Mouse (Mus musculus) intestine, embryonic 14.5 days (tissue): ENCODE results near the gene St6galnac6. TPM values are rescaled to one million over a fixed set of nuclear protein-coding genes. Genes with fewer than 3 reads are reported as not detected.
A peak's percentile ranks its signal among the peaks of the same experiment; 100 is the strongest.

Experiments used
- ATAC-seq: fragments of 200-750 bp; cut with Nextera tagmentation; replicated peaks from 2 replicates; pipeline ENCODE4 v1.8.0; 2017; ENCODE audit warnings: low read depth, moderate number of reproducible peaks, moderate TSS enrichment, moderate library complexity; ENCODE audit not compliant: low FRiP score, low TSS enrichment
- DNase-seq: peaks from one replicate; pipeline ENCODE4 v3.0.0-alpha.2; 2018; ENCODE audit warnings: low spot score
- H3K27ac ChIP-seq: fragments of 300-500 bp; sonication (generic); 2 replicates; pipeline ENCODE4 v1.5.1; 2014; ENCODE audit warnings: low read depth, mild to moderate bottlenecking, control low read depth
- H3K27me3 ChIP-seq: fragments of 300-500 bp; sonication (generic); replicated peaks from 2 replicates; pipeline ENCODE4 v1.6.1; 2014; ENCODE audit warnings: low read length, control low read depth; ENCODE audit not compliant: control insufficient read depth, insufficient read depth
- H3K36me3 ChIP-seq: fragments of 300-500 bp; sonication (generic); 2 replicates; pipeline ENCODE4 v1.6.1; 2014; ENCODE audit warnings: low read length, control low read depth; ENCODE audit not compliant: control insufficient read depth, insufficient read depth
- H3K4me1 ChIP-seq: fragments of 300-500 bp; sonication (generic); replicated peaks from 2 replicates; pipeline ENCODE4 v1.6.1; 2014; ENCODE audit warnings: low read length, control low read depth, mixed read lengths; ENCODE audit not compliant: control insufficient read depth, insufficient read depth
- H3K4me2 ChIP-seq: fragments of 300-500 bp; sonication (generic); 2 replicates; pipeline ENCODE4 v1.6.1; 2014; ENCODE audit warnings: low read length
- H3K4me3 ChIP-seq: fragments of 300-500 bp; sonication (generic); 2 replicates; pipeline ENCODE4 v1.5.1; 2014; ENCODE audit warnings: low read depth, low read length, control low read depth, mixed read lengths
- H3K9ac ChIP-seq: fragments of 300-500 bp; sonication (generic); 2 replicates; pipeline ENCODE4 v1.6.1; 2014; ENCODE audit warnings: mild to moderate bottlenecking, low read length
- H3K9me3 ChIP-seq: fragments of 300-500 bp; sonication (generic); 2 replicates; pipeline ENCODE4 v1.6.1; 2016; ENCODE audit warnings: low read length, control low read depth; ENCODE audit not compliant: control insufficient read depth
- WGBS: fragments of 180-500 bp; shearing (Covaris S2); extraction: QIAGEN DNeasy Blood & Tissue Kit; methylation state at CpG from one replicate; pipeline ENCODE4 v1.1.7; 2014; 5-methylcytosine and 5-hydroxymethylcytosine counted together
- polyA plus RNA-seq: library from polyadenylated mRNA; unstranded; fragments of >200 nt; fragmentation: Nextera tagmentation; extraction: Ambion mirVana; gene quantifications from 2 replicates; pipeline ENCODE4 v1.2.1, GENCODE M21; 2014

The St6galnac6 gene
- polyA plus RNA-seq: 5.7 and 6.9 TPM in 2 replicates

DNA sequence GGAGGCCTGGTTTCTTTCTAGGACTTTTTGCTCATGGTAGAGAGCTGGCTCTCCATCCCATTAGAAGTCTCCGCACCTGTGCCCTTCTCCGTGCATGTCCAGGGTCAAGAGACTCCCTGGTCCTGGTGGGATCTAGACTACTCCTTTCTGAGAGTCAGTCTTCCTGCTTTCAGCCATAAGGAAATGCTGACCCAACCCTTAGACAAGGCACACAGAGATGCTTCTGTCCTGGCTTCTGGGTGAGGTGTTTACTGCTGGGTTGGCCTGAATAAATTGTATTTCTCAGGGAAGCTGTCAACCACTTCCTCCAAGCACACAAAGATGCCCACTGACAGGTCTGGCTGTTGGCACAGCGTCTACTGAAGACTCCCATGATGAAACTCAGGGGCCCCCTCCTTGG lies at the start of gene St6galnac6:
Gene St6galnac6 (plus strand): TSS at position 301 of the 400 bp plus-strand sequence.
- ATAC-seq (no peak), DNase-seq (no peak)
- no peaks in the 10 kb centered on the region for H3K27me3 ChIP-seq
- H3K9me3 ChIP-seq: no peaks in the 10 kb centered on the region
- no peak within 1 kb of the TSS for H3K4me2 ChIP-seq
- H3K4me3 ChIP-seq: no peak within 1 kb of the TSS
- WGBS: 88% methylated on average over 3 of the region's 3 CpGs
- no peak within 1 kb of the TSS for H3K9ac ChIP-seq
- H3K4me1 ChIP-seq: no peaks in the 10 kb centered on the region; the same call in 1 of the 2 replicates
- H3K27ac ChIP-seq: no peak within 1 kb of the TSS
- H3K36me3 ChIP-seq: peaks cover 24% of the 10 kb centered on the region

DNA sequence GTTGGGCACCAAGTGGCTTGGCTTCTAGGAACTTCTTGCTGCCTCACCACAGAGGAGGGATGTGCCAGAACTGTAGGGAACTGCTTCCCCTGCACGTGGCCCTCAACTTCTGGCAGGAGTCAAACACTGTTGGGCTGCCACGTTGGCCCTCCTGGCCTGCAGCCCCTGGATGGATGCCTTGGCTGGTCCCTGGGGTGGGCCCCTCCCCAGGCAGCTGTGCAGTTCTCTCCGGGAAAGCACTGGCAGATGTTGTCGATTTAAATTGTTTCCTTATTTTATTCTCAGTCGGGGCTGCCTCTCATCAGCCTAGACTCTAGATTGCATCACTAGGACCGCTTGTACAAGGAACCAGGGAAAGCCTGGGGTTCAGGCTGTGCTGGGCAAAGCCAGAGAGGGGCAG lies 49.7 kb upstream of the St6galnac6 start:
- 48% methylated on average over 6 of the region's 6 CpGs for WGBS
- no peaks in the 10 kb centered on the region for H3K27me3 ChIP-seq
- peaks cover 14% of the 10 kb centered on the region for H3K4me1 ChIP-seq
- no peak overlapping the region for H3K4me3 ChIP-seq
- H3K4me2 ChIP-seq: no peak overlapping the region
- no peak for DNase-seq
- H3K36me3 ChIP-seq: 0 out of 2 replicates have a peak, but pooled peaks cover 5% of the 10 kb centered on the region
- no peaks in the 10 kb centered on the region for H3K9me3 ChIP-seq
- ATAC-seq: no peak
- H3K9ac ChIP-seq: no peak overlapping the region
- 0 out of 2 replicates have a peak overlapping the region, but pooled peaks have one; percentile 14 for H3K27ac ChIP-seq

DNA sequence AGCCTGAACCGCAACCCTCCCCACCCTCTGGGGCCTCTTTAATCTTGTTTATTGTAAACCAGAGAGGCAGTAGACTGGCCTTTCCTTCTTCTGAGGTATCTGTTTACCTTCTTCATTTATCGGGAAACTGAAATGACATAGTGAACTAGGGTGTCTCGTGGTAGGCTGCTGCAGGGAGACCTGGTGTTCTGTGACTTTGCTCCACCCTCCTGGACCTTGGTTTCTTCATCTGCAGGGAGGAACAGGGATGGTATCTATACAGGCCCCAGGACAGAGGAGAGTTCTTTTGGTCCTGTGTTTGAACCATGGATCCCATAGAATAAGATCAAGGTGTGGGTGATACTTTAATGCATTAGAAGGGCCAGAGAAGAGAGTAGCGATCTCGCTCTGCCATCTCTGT lies 48.3 kb upstream of the St6galnac6 start:
- Histone ChIP-seq H3K27me3 (no peaks in the 10 kb centered on the region), H3K36me3 (no peaks in the 10 kb centered on the region), H3K9ac (no peak overlapping the region), H3K4me3 (no peak overlapping the region), H3K4me2 (no peak overlapping the region), H3K4me1 (peaks cover 19% of the 10 kb centered on the region), H3K9me3 (no peaks in the 10 kb centered on the region), H3K27ac (no peak overlapping the region)
- ATAC-seq: no peak
- 58% methylated on average over 5 of the region's 5 CpGs for WGBS
- DNase-seq: no peak

DNA sequence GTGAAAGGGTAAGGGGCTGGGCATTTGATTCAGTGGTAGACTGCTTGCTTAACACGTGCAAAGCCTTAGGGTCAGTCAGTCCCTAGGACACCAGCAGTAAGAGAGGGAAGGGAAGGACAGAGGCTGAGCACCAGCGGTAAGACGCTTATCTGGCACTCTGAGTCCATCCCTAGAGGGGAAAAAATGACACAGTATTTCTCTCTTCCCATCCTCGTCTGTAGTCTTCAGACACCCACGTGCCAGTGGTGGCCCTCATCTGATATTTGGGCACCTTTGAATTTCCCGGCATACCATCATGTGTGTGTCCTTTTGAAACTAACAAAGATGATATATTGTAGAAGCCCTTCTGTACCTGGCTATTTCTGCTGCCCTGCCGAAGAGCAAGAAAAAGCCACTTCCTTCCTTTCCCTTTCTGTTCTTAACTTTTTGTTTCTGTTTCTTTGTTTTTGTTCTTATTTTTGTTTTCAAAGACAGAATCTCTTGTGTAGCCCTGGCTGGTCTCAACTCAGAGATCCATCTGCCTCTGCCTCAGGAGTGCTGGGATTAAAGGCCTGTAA lies 45.8 kb upstream of the St6galnac6 start:
- 75% methylated on average over 7 of the region's 7 CpGs for WGBS
- H3K4me1 ChIP-seq: peaks cover 19% of the 10 kb centered on the region
- H3K4me3 ChIP-seq: no peak overlapping the region
- no peaks in the 10 kb centered on the region for H3K36me3 ChIP-seq
- no peaks in the 10 kb centered on the region for H3K27me3 ChIP-seq
- DNase-seq: no peak
- no peak overlapping the region for H3K27ac ChIP-seq
- no peaks in the 10 kb centered on the region for H3K9me3 ChIP-seq
- H3K4me2 ChIP-seq: no peak overlapping the region
- no peak for ATAC-seq
- no peak overlapping the region for H3K9ac ChIP-seq

DNA sequence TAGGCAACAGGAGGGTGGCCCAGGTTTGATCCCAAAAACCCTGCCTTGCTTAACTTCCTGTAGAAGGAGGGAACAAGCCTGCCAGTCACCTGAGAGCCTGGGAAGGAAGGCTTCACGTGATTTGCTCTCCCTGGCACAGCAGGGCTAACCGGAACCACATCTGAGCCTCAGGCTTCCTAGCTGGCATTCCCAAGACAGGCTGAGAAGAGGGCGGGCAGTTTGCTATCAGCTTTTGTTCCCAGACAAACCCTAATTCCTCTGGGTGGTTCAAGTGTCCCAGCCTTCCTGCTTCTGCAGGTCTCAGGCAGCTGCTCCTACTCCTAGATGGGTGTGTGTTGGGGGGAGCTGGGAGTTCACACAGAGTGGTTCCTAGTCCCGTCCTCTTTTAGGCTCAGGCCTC lies 44.0 kb upstream of the St6galnac6 start:
- H3K4me2 ChIP-seq: no peak overlapping the region
- ATAC-seq (no peak), DNase-seq (no peak)
- no peaks in the 10 kb centered on the region for H3K9me3 ChIP-seq
- H3K36me3 ChIP-seq: peaks cover 9% of the 10 kb centered on the region; the same call in 1 of the 2 replicates
- WGBS: 51% methylated on average over 4 of the region's 4 CpGs
- H3K9ac ChIP-seq: no peak overlapping the region
- no peak overlapping the region for H3K4me3 ChIP-seq
- peaks cover 5% of the 10 kb centered on the region; the same call in 1 of the 2 replicates for H3K4me1 ChIP-seq
- no peaks in the 10 kb centered on the region for H3K27me3 ChIP-seq
- H3K27ac ChIP-seq: 0 out of 2 replicates have a peak overlapping the region, but pooled peaks have one; percentile 33

DNA sequence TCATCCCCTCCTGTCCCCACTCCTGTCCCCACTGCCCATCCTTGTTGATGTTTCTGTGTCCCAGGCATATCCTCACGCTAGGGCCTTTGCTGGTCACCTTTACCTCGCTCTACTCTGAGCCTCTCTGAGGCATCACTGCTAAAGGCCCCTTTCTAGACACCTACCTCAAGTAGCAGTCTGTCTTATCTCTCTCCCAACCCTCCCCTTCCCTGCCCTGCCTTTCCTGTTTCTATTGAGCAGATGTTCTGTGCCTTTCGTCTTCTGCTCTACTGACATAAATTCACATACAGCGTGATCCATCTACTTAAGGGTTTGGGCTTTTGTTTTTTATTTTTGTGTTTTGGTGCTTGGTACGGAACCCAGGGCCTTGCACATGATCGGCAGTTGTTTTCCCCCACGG lies 43.5 kb upstream of the St6galnac6 start:
- Histone ChIP-seq H3K9ac (no peak overlapping the region), H3K4me3 (no peak overlapping the region), H3K36me3 (peaks cover 11% of the 10 kb centered on the region; the same call in 1 of the 2 replicates), H3K9me3 (no peaks in the 10 kb centered on the region), H3K27ac (no peak overlapping the region), H3K27me3 (no peaks in the 10 kb centered on the region), H3K4me1 (peaks cover 5% of the 10 kb centered on the region; the same call in 1 of the 2 replicates), H3K4me2 (no peak overlapping the region)
- ATAC-seq (no peak), DNase-seq (no peak)
- WGBS: 76% methylated on average over 7 of the region's 7 CpGs

DNA sequence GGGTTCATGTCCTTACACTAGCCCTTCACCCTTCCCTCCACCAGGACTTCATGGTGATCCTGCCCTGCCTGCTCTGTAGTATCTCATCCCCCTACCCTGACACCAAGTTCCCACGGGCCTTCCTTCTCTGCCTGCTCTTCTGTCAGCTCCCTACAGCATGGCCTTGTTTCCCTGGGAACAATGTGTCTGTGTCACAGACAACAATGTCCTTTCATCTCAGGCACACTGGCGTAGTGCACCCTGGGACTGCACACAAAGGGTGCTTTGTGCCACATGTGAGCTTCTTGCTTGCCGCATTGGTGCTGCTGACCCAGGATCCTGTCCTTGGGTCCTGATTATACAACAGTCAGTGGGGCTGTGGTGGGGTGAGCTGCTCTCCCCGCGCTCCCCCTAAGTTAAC lies 39.9 kb upstream of the St6galnac6 start:
- Histone ChIP-seq H3K9me3 (no peaks in the 10 kb centered on the region), H3K27me3 (no peaks in the 10 kb centered on the region), H3K27ac (no peak overlapping the region), H3K36me3 (peaks cover 37% of the 10 kb centered on the region), H3K4me1 (peaks cover 5% of the 10 kb centered on the region; the same call in 1 of the 2 replicates), H3K9ac (no peak overlapping the region), H3K4me2 (no peak overlapping the region), H3K4me3 (no peak overlapping the region)
- 82% methylated on average over 5 of the region's 5 CpGs for WGBS
- DNase-seq (no peak), ATAC-seq (peak; percentile 69)

DNA sequence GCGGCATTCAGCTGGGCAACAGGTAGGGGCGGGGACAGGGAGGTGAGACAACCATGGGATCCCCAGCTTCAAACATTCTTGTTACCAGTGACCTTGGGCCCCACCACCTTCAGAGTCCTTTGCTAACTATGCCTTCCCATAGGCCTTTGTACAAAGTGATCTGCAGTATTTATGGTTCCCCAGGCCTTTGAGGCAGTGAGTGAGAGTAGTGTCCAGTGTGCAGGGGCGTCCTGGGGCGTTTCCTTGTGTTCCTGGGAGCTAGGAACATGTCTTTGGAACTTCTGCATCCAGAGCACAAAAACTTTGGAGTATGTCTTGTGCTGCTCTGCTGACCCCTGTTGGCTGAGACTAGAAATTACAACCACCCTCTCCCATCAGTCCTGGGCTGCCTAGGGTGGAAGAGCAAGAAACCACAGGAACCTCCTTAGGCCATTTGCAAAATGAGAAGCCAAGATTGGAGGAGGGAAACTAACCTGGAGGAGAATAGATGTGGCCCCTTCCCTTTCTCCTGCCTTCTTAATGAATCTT lies 32.9 kb upstream of the St6galnac6 start:
- H3K36me3 ChIP-seq: peaks cover 67% of the 10 kb centered on the region
- H3K27me3 ChIP-seq: no peaks in the 10 kb centered on the region
- no peak overlapping the region for H3K9ac ChIP-seq
- H3K27ac ChIP-seq: no peak overlapping the region
- H3K4me3 ChIP-seq: no peak overlapping the region
- no peaks in the 10 kb centered on the region for H3K9me3 ChIP-seq
- ATAC-seq (no peak), DNase-seq (peak; percentile 80)
- WGBS: 48% methylated on average over 4 of the region's 4 CpGs
- peaks cover 4% of the 10 kb centered on the region; the same call in 1 of the 2 replicates for H3K4me1 ChIP-seq
- H3K4me2 ChIP-seq: no peak overlapping the region

DNA sequence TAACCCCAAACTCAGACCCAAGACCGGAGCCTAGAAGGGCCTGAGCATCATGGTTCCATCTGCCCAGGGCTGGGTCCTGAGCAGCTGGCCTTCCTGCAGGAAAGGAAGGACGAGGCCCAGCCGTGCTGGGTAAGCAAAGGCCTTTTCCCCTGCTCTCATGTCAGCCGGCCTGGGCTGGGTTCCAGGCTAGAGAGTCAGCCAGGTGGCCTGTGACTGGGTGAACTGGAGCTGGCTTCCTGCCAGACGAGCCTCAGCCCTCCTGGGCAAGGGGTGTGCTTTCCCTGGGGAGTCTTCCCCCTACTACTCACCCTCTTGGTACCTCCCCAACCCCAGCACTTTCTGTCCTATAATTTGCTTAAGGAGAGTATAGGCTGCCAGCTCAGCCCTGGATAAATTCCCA lies 31.4 kb upstream of the St6galnac6 start:
- Histone ChIP-seq H3K4me3 (no peak overlapping the region), H3K9me3 (no peaks in the 10 kb centered on the region), H3K36me3 (peaks cover 61% of the 10 kb centered on the region), H3K27ac (no peak overlapping the region), H3K9ac (no peak overlapping the region), H3K27me3 (no peaks in the 10 kb centered on the region), H3K4me1 (peaks cover 7% of the 10 kb centered on the region; the same call in 1 of the 2 replicates), H3K4me2 (no peak overlapping the region)
- WGBS: 65% methylated on average over 5 of the region's 5 CpGs
- ATAC-seq (no peak), DNase-seq (no peak)
